Mouse (Mus musculus) bone marrow, adult 2 months (tissue): ENCODE measurements around the gene Klk1b5.

Experiments
- CTCF ChIP-seq: fragments of 200-500 bp; IDR thresholded peaks from 2 replicates; pipeline ENCODE4 v1.5.1; 2011; ENCODE audit warnings: low read length, control low read depth; ENCODE audit not compliant: control insufficient read depth, insufficient read depth
- POLR2A ChIP-seq: fragments of 200-500 bp; IDR thresholded peaks from 2 replicates; pipeline ENCODE4 v1.6.1; 2011; ENCODE audit warnings: low read depth, mild to moderate bottlenecking, control low read depth, low read length, borderline replicate concordance; ENCODE audit not compliant: control insufficient read depth

- TF ChIP-seq CTCF (no peak), POLR2A (no peak)
These were observed 36.3 kb upstream of the Klk1b5 start for GRCm38 (mm10) chr7:44179299-44180045.
